Mouse (Mus musculus) megakaryocyte, adult 5-6 weeks (primary cell): ENCODE results near the gene Brca1. TPM values are rescaled to one million over a fixed set of nuclear protein-coding genes. Genes with fewer than 3 reads are reported as not detected.
A peak's percentile ranks its signal among the peaks of the same experiment; 100 is the strongest.
"Not testable (repeated sequence)": the region's sequence is repeated elsewhere in the genome, so short reads cannot be mapped to it uniquely, and the experiment has no call there.

Experiments
- ATAC-seq: 2 replicates; pipeline ENCODE4 v1.8.0; 2016; ENCODE audit warnings: mild to moderate bottlenecking, inconsistent platforms; ENCODE audit not compliant: poor library complexity, severe bottlenecking
- total RNA-seq, 2 experiments: library from RNA; stranded (forward) in 1 of 2; stranded (reverse) in 1 of 2; fragments of 153-499, 151-499 nt in 1 of 2; fragments of 221-1000, 200-1000 nt in 1 of 2; gene quantifications; 2 replicates each; pipeline versions ENCODE4 v1.2.3 to v1.2.4; 2015 to 2017

The Brca1 gene
- total RNA-seq, 2 experiments from 2014 or later: 15.3 to 26.8 TPM

- no peak for ATAC-seq
These were observed 99.5 kb downstream of the Brca1 start for GRCm38 (mm10) chr11:101452093-101452774.

GRCm38 (mm10) chr11:101451536-101451935 is 100.2 kb downstream of the Brca1 start:
- no peak for ATAC-seq

GRCm38 (mm10) chr11:101450394-101450793 is 101.4 kb downstream of the Brca1 start:
- ATAC-seq: peak; percentile 34

GRCm38 (mm10) chr11:101449596-101449995 is 102.2 kb downstream of the Brca1 start:
- not testable (repeated sequence) for ATAC-seq

- peak; percentile 19; the same call in 1 of the 2 replicates for ATAC-seq
These were observed 102.9 kb downstream of the Brca1 start for GRCm38 (mm10) chr11:101448899-101449298.

- peak; percentile 97 for ATAC-seq
These were observed 103.4 kb downstream of the Brca1 start, which contains the start of gene Ifi35 for GRCm38 (mm10) chr11:101448274-101448746. TSS of gene Ifi35 (plus strand) at chr11:101448407.

- no peak for ATAC-seq
These were observed 104.0 kb downstream of the Brca1 start for GRCm38 (mm10) chr11:101447786-101448185.

GRCm38 (mm10) chr11:101446860-101447259 is 104.9 kb downstream of the Brca1 start:
- ATAC-seq: not testable (repeated sequence)

GRCm38 (mm10) chr11:101446319-101446718 is 105.4 kb downstream of the Brca1 start:
- no peak for ATAC-seq

GRCm38 (mm10) chr11:101442760-101443159 is 109.0 kb downstream of the Brca1 start:
- ATAC-seq: no peak

- peak; percentile 99 for ATAC-seq
These were observed 109.5 kb downstream of the Brca1 start, which contains the start of gene Rpl27 for GRCm38 (mm10) chr11:101442127-101442693. TSS of gene Rpl27 (plus strand) at chr11:101442298.

- not testable (repeated sequence) for ATAC-seq
These were observed 110.2 kb downstream of the Brca1 start for GRCm38 (mm10) chr11:101441450-101442126.

Other genes with a start within 250 kb of the Brca1 start
- gene Becn1, start 249.7 kb downstream of the Brca1 start, total RNA-seq (2015): 62.2 and 68.0 TPM in 2 replicates
- 129 and 168 TPM in 2 replicates for gene Becn1, start 249.7 kb downstream of the Brca1 start, total RNA-seq (2017)
- gene Psme3, start 235.7 kb downstream of the Brca1 start, total RNA-seq (2015): 90.6 and 116 TPM in 2 replicates
- 62.1 and 91.5 TPM in 2 replicates for gene Psme3, start 235.7 kb downstream of the Brca1 start, total RNA-seq (2017)
- gene Aoc2, start 226.9 kb downstream of the Brca1 start, total RNA-seq (2015): 0.98 and 2.1 TPM in 2 replicates
- gene Aoc2, start 226.9 kb downstream of the Brca1 start, total RNA-seq (2017): 0.95 and 1.4 TPM in 2 replicates
- 0.05 TPM in 1 of 2 replicates, not detected in the other for gene Aoc3, start 221.3 kb downstream of the Brca1 start, total RNA-seq (2015)
- not detected in 2 replicates for gene Aoc3, start 221.3 kb downstream of the Brca1 start, total RNA-seq (2017)
- not detected in 2 replicates for gene G6pc, start 184.4 kb downstream of the Brca1 start, total RNA-seq (2015)
- not detected in 2 replicates for gene G6pc, start 184.4 kb downstream of the Brca1 start, total RNA-seq (2017)
- gene Aarsd1, start 134.3 kb downstream of the Brca1 start, total RNA-seq (2015): 11.6 and 18.1 TPM in 2 replicates
- gene Aarsd1, start 134.3 kb downstream of the Brca1 start, total RNA-seq (2017): 22.9 and 28.9 TPM in 2 replicates
- gene Gm27029, start 127.2 kb downstream of the Brca1 start, total RNA-seq (2015): 1.7 TPM in 1 of 2 replicates, not detected in the other
- 0.95 and 1.3 TPM in 2 replicates for gene Gm27029, start 127.2 kb downstream of the Brca1 start, total RNA-seq (2017)
- 2.4 and 3.0 TPM in 2 replicates for gene Rundc1, start 126.9 kb downstream of the Brca1 start, total RNA-seq (2015)
- 3.1 and 3.3 TPM in 2 replicates for gene Rundc1, start 126.9 kb downstream of the Brca1 start, total RNA-seq (2017)
- 0.43 and 2.5 TPM in 2 replicates for gene Ptges3l, start 126.6 kb downstream of the Brca1 start, total RNA-seq (2015)
- gene Ptges3l, start 126.6 kb downstream of the Brca1 start, total RNA-seq (2017): 0.66 TPM in 1 of 2 replicates, not detected in the other
- gene Rpl27, start 109.7 kb downstream of the Brca1 start, total RNA-seq (2015): 334 and 336 TPM in 2 replicates
- gene Rpl27, start 109.7 kb downstream of the Brca1 start, total RNA-seq (2017): 2,102 and 2,594 TPM in 2 replicates
- gene Ifi35, start 103.5 kb downstream of the Brca1 start, total RNA-seq (2015): 60.6 and 62.4 TPM in 2 replicates
- 47.3 and 56.5 TPM in 2 replicates for gene Ifi35, start 103.5 kb downstream of the Brca1 start, total RNA-seq (2017)
- 0.13 and 0.16 TPM in 2 replicates for gene Rnd2, start 87.0 kb downstream of the Brca1 start, total RNA-seq (2015)
- gene Rnd2, start 87.0 kb downstream of the Brca1 start, total RNA-seq (2017): 0.20 TPM in 1 of 2 replicates, not detected in the other
- 7.3 and 10.8 TPM in 2 replicates for gene Vat1, start 85.7 kb downstream of the Brca1 start, total RNA-seq (2015)
- gene Vat1, start 85.7 kb downstream of the Brca1 start, total RNA-seq (2017): 3.4 and 5.2 TPM in 2 replicates
- 32.4 and 33.9 TPM in 2 replicates for gene Nbr1, start 194 bp upstream of the Brca1 start, total RNA-seq (2015)
- gene Nbr1, start 194 bp upstream of the Brca1 start, total RNA-seq (2017): 53.6 and 60.7 TPM in 2 replicates
- 35.3 and 35.7 TPM in 2 replicates for gene Tmem106a, start 30.3 kb upstream of the Brca1 start, total RNA-seq (2015)
- 20.5 and 24.1 TPM in 2 replicates for gene Tmem106a, start 30.3 kb upstream of the Brca1 start, total RNA-seq (2017)
- not detected in 2 replicates for gene Gm11634, start 47.3 kb upstream of the Brca1 start, total RNA-seq (2015)
- gene Gm11634, start 47.3 kb upstream of the Brca1 start, total RNA-seq (2017): not detected in 2 replicates
- 22.6 and 28.8 TPM in 2 replicates for gene Rdm1, start 75.2 kb upstream of the Brca1 start, total RNA-seq (2015)
- gene Rdm1, start 75.2 kb upstream of the Brca1 start, total RNA-seq (2017): 18.1 and 23.1 TPM in 2 replicates
- 1.7 and 2.3 TPM in 2 replicates for gene Arl4d, start 113.6 kb upstream of the Brca1 start, total RNA-seq (2015)
- 1.0 and 2.1 TPM in 2 replicates for gene Arl4d, start 113.6 kb upstream of the Brca1 start, total RNA-seq (2017)
- gene Dhx8, start 181.0 kb upstream of the Brca1 start, total RNA-seq (2015): 18.5 and 18.8 TPM in 2 replicates
- gene Dhx8, start 181.0 kb upstream of the Brca1 start, total RNA-seq (2017): 36.9 and 39.1 TPM in 2 replicates
- gene Etv4, start 233.4 kb upstream of the Brca1 start, total RNA-seq (2015): not detected in 2 replicates
- gene Etv4, start 233.4 kb upstream of the Brca1 start, total RNA-seq (2017): not detected in 2 replicates